Mouse (Mus musculus) intestine, embryonic 14.5 days (tissue): ENCODE measurements at regions not wholly inside any gene's neighbourhood (a gene's known extent, or its start where the extent isn't known, plus 50 kb on each side); places are given as distances from the start of the nearest gene placed in this dataset.

Experiments
- ATAC-seq: fragments of 200-750 bp; cut with Nextera tagmentation; replicated peaks from 2 replicates; pipeline ENCODE4 v1.8.0; 2017; ENCODE audit warnings: low read depth, moderate number of reproducible peaks, moderate TSS enrichment, moderate library complexity; ENCODE audit not compliant: low FRiP score, low TSS enrichment
- DNase-seq: peaks from one replicate; pipeline ENCODE4 v3.0.0-alpha.2; 2018; ENCODE audit warnings: low spot score
- H3K27ac ChIP-seq: fragments of 300-500 bp; sonication (generic); 2 replicates; pipeline ENCODE4 v1.5.1; 2014; ENCODE audit warnings: low read depth, mild to moderate bottlenecking, control low read depth
- H3K27me3 ChIP-seq: fragments of 300-500 bp; sonication (generic); replicated peaks from 2 replicates; pipeline ENCODE4 v1.6.1; 2014; ENCODE audit warnings: low read length, control low read depth; ENCODE audit not compliant: control insufficient read depth, insufficient read depth
- H3K36me3 ChIP-seq: fragments of 300-500 bp; sonication (generic); 2 replicates; pipeline ENCODE4 v1.6.1; 2014; ENCODE audit warnings: low read length, control low read depth; ENCODE audit not compliant: control insufficient read depth, insufficient read depth
- H3K4me1 ChIP-seq: fragments of 300-500 bp; sonication (generic); replicated peaks from 2 replicates; pipeline ENCODE4 v1.6.1; 2014; ENCODE audit warnings: low read length, control low read depth, mixed read lengths; ENCODE audit not compliant: control insufficient read depth, insufficient read depth
- H3K4me2 ChIP-seq: fragments of 300-500 bp; sonication (generic); 2 replicates; pipeline ENCODE4 v1.6.1; 2014; ENCODE audit warnings: low read length
- H3K4me3 ChIP-seq: fragments of 300-500 bp; sonication (generic); 2 replicates; pipeline ENCODE4 v1.5.1; 2014; ENCODE audit warnings: low read depth, low read length, control low read depth, mixed read lengths
- H3K9ac ChIP-seq: fragments of 300-500 bp; sonication (generic); 2 replicates; pipeline ENCODE4 v1.6.1; 2014; ENCODE audit warnings: mild to moderate bottlenecking, low read length
- H3K9me3 ChIP-seq: fragments of 300-500 bp; sonication (generic); 2 replicates; pipeline ENCODE4 v1.6.1; 2016; ENCODE audit warnings: low read length, control low read depth; ENCODE audit not compliant: control insufficient read depth
- WGBS: fragments of 180-500 bp; shearing (Covaris S2); extraction: QIAGEN DNeasy Blood & Tissue Kit; methylation state at CpG from one replicate; pipeline ENCODE4 v1.1.7; 2014; 5-methylcytosine and 5-hydroxymethylcytosine counted together

GRCm38 (mm10) chr4:125897707-125898106 is 126.6 kb upstream of the Csf3r start:
- no peak overlapping the region for H3K4me3 ChIP-seq
- H3K27ac ChIP-seq, result no peak overlapping the region
- 54% methylated on average over 2 of the region's 2 CpGs for WGBS
- H3K9me3 ChIP-seq, result no peaks in the 10 kb centered on the region
- no peaks in the 10 kb centered on the region for H3K27me3 ChIP-seq
- H3K4me2 ChIP-seq, result no peak overlapping the region
- H3K4me1 ChIP-seq, result peaks cover 5% of the 10 kb centered on the region; the same call in 1 of the 2 replicates
- H3K36me3 ChIP-seq, result no peaks in the 10 kb centered on the region
- H3K9ac ChIP-seq, result no peak overlapping the region
- no peak for ATAC-seq
- no peak for DNase-seq

DNA sequence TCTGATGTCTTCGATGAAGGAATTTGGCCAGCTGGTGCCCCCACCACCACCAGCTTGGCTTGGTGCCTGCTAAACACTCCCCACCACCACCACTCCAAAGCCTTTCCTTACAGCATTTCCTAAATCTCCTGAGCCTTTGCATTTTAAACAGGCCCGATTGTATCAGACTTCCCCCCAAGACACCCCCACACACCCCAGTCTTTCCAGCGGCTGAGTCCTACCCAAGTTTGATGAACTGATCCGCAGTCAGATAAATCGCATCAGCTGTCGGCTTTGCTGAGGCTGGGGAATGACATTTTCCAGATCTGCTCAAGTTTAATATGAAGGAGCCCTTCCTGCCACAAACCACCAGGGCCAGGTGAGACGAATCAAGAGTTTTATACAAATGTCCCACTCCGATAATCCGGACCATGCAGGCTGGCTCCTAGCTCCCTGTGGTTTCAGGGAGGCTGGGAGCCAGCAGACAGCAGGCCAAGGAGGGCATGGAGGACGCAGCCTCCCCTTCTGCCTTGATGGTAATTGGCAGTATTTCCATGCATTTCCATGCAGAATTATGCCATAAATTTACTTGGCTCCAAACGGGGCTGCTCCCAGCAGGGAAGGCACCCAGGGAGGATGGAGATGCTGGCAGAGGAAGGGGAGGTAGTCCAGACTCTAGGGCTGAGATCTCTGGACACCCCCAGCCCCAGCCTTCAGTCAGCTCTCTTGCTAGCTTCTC is 125.6 kb upstream of the Csf3r start:
- H3K4me1 ChIP-seq, result peaks cover 5% of the 10 kb centered on the region; the same call in 1 of the 2 replicates
- ATAC-seq, result no peak
- no peak overlapping the region for H3K27ac ChIP-seq
- H3K9ac ChIP-seq, result no peak overlapping the region
- no peaks in the 10 kb centered on the region for H3K27me3 ChIP-seq
- H3K4me3 ChIP-seq, result no peak overlapping the region
- WGBS, result 25% methylated on average over 11 of the region's 11 CpGs
- no peaks in the 10 kb centered on the region for H3K9me3 ChIP-seq
- H3K36me3 ChIP-seq, result no peaks in the 10 kb centered on the region
- no peak overlapping the region for H3K4me2 ChIP-seq
- no peak for DNase-seq

GRCm38 (mm10) chr4:125901546-125902276 is 122.6 kb upstream of the Csf3r start:
- H3K27me3 ChIP-seq, result no peaks in the 10 kb centered on the region
- no peak for DNase-seq
- 65% methylated on average over 10 of the region's 10 CpGs for WGBS
- H3K9me3 ChIP-seq, result no peaks in the 10 kb centered on the region
- H3K4me1 ChIP-seq, result 0 out of 2 replicates have a peak, but pooled peaks cover 2% of the 10 kb centered on the region
- no peak for ATAC-seq
- no peak overlapping the region for H3K9ac ChIP-seq
- no peak overlapping the region for H3K27ac ChIP-seq
- no peak overlapping the region for H3K4me2 ChIP-seq
- H3K36me3 ChIP-seq, result no peaks in the 10 kb centered on the region
- no peak overlapping the region for H3K4me3 ChIP-seq

GRCm38 (mm10) chr4:125906296-125906695 is 118.1 kb upstream of the Csf3r start:
- peaks cover 4% of the 10 kb centered on the region; the same call in 1 of the 2 replicates for H3K27me3 ChIP-seq
- WGBS, result 68% methylated on average over 5 of the region's 5 CpGs

GRCm38 (mm10) chr4:125908901-125909300 is 115.4 kb upstream of the Csf3r start:
- WGBS, result 86% methylated on average over 8 of the region's 8 CpGs
- H3K27me3 ChIP-seq, result peaks cover 18% of the 10 kb centered on the region

More at GRCm38 (mm10) chr4:125906296-125906695, 118.1 kb upstream of the Csf3r start:
- Histone ChIP-seq H3K4me2 (no peak overlapping the region), H3K9me3 (no peaks in the 10 kb centered on the region), H3K36me3 (no peaks in the 10 kb centered on the region), H3K4me3 (no peak overlapping the region), H3K4me1 (peaks cover under 1% of the 10 kb centered on the region; the same call in 1 of the 2 replicates), H3K9ac (no peak overlapping the region), H3K27ac (no peak overlapping the region)
- ATAC-seq (no peak), DNase-seq (no peak)

GRCm38 (mm10) chr4:125911541-125912270 is 112.6 kb upstream of the Csf3r start:
- peaks cover 7% of the 10 kb centered on the region; the same call in 1 of the 2 replicates for H3K4me1 ChIP-seq
- no peaks in the 10 kb centered on the region for H3K36me3 ChIP-seq
- 14% methylated on average over 24 of the region's 24 CpGs for WGBS
- H3K4me2 ChIP-seq, result no peak overlapping the region
- ATAC-seq (no peak), DNase-seq (no peak)
- no peak overlapping the region for H3K4me3 ChIP-seq
- H3K27me3 ChIP-seq, result peaks cover 18% of the 10 kb centered on the region
- no peak overlapping the region for H3K27ac ChIP-seq
- no peak overlapping the region for H3K9ac ChIP-seq
- no peaks in the 10 kb centered on the region for H3K9me3 ChIP-seq

More at GRCm38 (mm10) chr4:125908901-125909300, 115.4 kb upstream of the Csf3r start:
- no peaks in the 10 kb centered on the region for H3K9me3 ChIP-seq
- H3K4me3 ChIP-seq, result no peak overlapping the region
- H3K4me1 ChIP-seq, result peaks cover 7% of the 10 kb centered on the region; the same call in 1 of the 2 replicates
- no peaks in the 10 kb centered on the region for H3K36me3 ChIP-seq
- no peak overlapping the region for H3K27ac ChIP-seq
- ATAC-seq, result no peak
- no peak overlapping the region for H3K9ac ChIP-seq
- no peak for DNase-seq
- H3K4me2 ChIP-seq, result no peak overlapping the region

DNA sequence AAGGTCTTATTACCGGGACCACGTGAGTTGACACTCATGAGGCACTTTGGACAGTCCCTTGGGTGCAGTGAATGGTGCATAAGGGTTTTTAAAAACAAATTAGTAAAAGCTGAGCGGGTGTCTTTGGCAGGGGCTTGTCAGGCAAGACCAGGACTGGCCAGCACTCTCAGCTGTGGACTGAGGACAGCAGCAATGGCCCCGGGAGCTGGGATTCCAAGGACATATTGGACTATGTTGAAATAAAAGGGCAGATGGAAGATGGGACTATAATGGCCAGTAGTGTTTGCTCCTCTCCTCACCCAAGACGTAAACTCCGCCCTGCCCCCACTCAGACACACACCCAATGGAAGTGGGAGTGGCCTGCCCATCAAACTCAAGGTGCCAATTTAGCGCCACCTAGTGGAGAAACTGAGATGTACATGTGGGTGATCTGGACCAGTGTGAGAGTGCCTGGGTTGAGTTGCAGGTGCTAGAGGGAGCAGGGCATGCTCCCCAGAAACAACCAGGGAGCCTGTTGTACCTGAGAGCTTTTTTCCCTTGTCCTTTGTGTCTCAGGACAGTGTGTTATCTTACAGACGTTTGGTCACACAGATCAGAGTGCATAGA is 111.8 kb upstream of the Csf3r start:
- ATAC-seq, result 0 out of 2 replicates have a peak, but pooled peaks have one; percentile 38
- WGBS, result 26% methylated on average over 8 of the region's 8 CpGs

DNA sequence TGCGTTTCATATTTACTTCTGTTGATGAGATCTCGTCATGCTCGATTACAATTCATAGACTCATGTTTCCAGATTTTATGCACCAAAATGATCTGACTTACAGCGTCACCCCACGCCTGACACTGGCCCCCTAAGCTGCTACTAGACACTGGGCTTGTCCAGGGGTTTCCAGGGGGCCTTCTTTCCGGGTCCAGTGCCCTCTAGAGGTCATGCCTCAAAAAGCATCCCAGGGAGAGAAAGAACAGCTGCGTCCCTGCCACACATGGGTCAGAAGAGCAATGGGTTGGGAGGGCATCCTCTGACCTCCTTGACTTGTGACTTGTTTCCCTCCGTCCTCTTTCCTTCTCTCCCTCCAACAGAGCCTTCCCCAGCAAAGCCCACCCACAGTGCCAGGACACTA is 109.2 kb upstream of the Csf3r start:
- H3K27ac ChIP-seq, result no peak overlapping the region
- DNase-seq (no peak), ATAC-seq (no peak)
- H3K36me3 ChIP-seq, result no peaks in the 10 kb centered on the region
- H3K9ac ChIP-seq, result no peak overlapping the region
- H3K9me3 ChIP-seq, result no peaks in the 10 kb centered on the region
- H3K4me1 ChIP-seq, result peaks cover 7% of the 10 kb centered on the region; the same call in 1 of the 2 replicates
- no peak overlapping the region for H3K4me2 ChIP-seq
- WGBS, result 36% methylated on average over 8 of the region's 8 CpGs
- peaks cover 18% of the 10 kb centered on the region for H3K27me3 ChIP-seq
- H3K4me3 ChIP-seq, result no peak overlapping the region

More for the DNA sequence above, 111.8 kb upstream of the Csf3r start:
- Histone ChIP-seq H3K36me3 (no peaks in the 10 kb centered on the region), H3K27ac (no peak overlapping the region), H3K9me3 (no peaks in the 10 kb centered on the region), H3K4me2 (no peak overlapping the region), H3K27me3 (peaks cover 18% of the 10 kb centered on the region), H3K4me1 (peaks cover 7% of the 10 kb centered on the region; the same call in 1 of the 2 replicates), H3K4me3 (no peak overlapping the region), H3K9ac (no peak overlapping the region)
- DNase-seq, result peak; percentile 79
